Mouse (Mus musculus) ovary, adult 18-20 months (tissue): ENCODE measurements at regions not wholly inside any gene's neighbourhood (a gene's known extent, or its start where the extent isn't known, plus 50 kb on each side); places are given as distances from the start of the nearest gene placed in this dataset.

Source experiments
- DNase-seq: peaks from one replicate; pipeline ENCODE4 v3.0.0; 2022; ENCODE audit warnings: low spot score, mixed read lengths

GRCm38 (mm10) chr8:26443041-26443440, 323.7 kb downstream of the Gm45692 start:
- DNase-seq = peak; percentile 21

GRCm38 (mm10) chr8:26443735-26444134, 324.4 kb downstream of the Gm45692 start:
- peak; percentile 43 for DNase-seq

GRCm38 (mm10) chr8:26445991-26446390, 326.7 kb downstream of the Gm45692 start:
- no peak for DNase-seq

- no peak for DNase-seq
Observed at GRCm38 (mm10) chr8:26447886-26448640, 328.7 kb downstream of the Gm45692 start.

DNA sequence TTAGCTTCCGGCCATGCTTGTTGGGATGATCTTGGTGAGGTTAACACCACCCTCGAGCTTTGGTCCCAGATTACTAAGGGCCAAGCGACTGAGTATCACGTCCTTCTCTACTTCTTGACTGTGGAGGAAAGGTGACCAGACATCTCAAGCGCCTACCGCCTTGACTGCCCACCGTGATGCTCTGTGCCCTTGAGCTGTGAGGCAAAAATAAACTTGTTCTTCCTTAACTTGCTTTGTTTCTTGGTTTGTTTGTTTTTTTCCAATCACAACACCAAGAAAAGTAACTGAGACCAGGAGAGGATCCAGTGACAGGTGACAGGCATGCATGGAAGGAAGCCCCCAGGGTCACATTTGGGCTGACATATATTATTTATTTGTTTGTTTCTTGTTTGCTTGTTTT, 330.0 kb downstream of the Gm45692 start:
- no peak for DNase-seq

GRCm38 (mm10) chr8:26450543-26450942, 331.2 kb downstream of the Gm45692 start:
- DNase-seq = no peak

GRCm38 (mm10) chr8:26452976-26453573, 333.7 kb downstream of the Gm45692 start:
- DNase-seq = no peak

- no peak for DNase-seq
Observed at GRCm38 (mm10) chr8:26465346-26465745, 346.0 kb downstream of the Gm45692 start.

GRCm38 (mm10) chr8:26468441-26468840, 349.1 kb downstream of the Gm45692 start:
- no peak for DNase-seq

GRCm38 (mm10) chr8:26469705-26470104, 350.4 kb downstream of the Gm45692 start:
- no peak for DNase-seq

GRCm38 (mm10) chr8:26471811-26472550, 352.6 kb downstream of the Gm45692 start:
- DNase-seq = no peak

DNA sequence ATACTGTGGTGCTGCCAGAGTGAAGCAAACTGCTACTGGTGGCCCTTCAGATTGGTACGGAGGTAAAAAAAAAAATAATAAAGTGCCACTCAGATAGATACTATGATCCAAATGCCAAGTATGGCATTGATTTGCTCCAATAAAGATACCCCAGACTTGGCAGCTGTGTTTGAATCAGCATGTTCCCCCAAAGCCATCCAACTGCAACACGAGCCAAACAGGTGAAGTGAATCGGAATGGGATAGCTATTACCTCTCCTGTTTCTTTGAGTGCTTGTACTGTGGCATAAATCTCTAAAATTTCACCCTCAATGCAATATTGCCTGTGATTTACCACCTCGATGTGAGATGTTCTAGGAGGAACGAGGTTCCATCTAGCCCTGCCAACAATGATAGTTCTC, 365.4 kb downstream of the Gm45692 start:
- no peak for DNase-seq

- DNase-seq = no peak
Observed at GRCm38 (mm10) chr8:26487866-26488265, 368.5 kb downstream of the Gm45692 start.

- DNase-seq = no peak
Observed at GRCm38 (mm10) chr8:26488590-26488989, 369.3 kb downstream of the Gm45692 start.

DNA sequence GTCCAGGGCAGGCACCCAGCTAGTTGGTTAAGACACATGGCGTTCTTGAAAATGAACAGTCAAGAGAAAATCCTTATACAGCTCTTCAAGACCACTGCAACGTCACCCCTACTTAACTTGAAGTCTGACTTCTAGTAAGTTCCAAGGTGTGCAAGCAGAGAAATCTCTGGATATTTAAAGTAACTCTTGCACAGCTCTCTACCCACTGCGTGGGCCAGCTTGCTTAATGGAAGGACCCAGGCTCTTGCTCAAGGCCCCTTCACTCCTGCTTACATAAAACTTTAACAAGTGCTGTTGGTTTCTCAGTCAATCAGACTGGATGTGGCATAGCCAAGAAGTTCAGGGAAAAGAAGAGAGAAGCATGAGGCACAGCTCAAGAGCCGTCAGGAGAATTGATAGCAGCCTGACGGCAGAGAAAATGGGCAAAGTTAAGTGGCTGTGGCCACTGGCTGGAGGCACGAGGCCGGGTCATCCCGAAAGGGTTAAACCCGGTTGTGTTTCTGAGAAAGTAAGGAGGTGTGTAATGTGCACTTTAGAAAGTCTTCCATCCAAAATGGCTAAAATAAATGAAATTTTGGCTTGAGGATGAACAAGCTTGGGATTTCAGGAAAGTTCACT, 382.0 kb downstream of the Gm45692 start:
- no peak for DNase-seq

- DNase-seq = no peak
Observed at GRCm38 (mm10) chr8:26501814-26502572, 382.7 kb downstream of the Gm45692 start.

GRCm38 (mm10) chr8:26502772-26503171, 383.4 kb downstream of the Gm45692 start:
- DNase-seq = no peak

- no peak for DNase-seq
Observed at GRCm38 (mm10) chr8:26503918-26504317, 384.6 kb downstream of the Gm45692 start.

DNA sequence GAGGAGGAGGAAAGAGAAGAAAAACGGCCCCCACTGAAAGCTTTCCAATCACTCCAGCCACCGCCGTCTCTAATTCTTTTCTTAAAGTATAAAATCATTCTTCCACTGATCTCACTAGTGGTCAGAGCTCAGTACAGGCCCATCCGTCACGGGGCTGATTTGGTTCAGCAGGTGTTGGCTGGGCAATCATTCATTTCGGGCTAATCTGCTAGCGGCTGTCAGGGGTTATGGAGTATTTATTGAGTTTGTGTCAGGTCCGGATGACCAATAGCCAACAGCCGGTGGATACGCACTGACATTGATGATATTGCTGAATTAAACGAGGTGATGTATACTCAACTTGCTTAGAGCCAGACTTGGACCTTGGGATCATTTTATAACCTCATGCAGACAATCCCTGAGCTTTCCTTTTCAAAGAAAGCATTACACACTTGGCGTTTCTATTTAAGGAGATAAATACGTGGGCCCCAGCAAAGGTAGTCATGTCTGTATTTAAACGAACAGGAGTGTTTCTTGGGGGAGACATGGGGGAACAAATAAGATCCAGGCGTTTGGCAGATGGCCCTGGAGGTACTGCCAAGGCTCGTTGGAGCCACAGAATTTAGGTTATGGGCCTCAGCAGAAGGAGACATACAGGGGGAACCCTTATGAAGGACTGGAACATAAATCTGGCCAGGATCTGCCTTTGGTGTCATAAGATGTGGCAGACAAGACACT, 385.1 kb downstream of the Gm45692 start:
- DNase-seq = no peak

DNA sequence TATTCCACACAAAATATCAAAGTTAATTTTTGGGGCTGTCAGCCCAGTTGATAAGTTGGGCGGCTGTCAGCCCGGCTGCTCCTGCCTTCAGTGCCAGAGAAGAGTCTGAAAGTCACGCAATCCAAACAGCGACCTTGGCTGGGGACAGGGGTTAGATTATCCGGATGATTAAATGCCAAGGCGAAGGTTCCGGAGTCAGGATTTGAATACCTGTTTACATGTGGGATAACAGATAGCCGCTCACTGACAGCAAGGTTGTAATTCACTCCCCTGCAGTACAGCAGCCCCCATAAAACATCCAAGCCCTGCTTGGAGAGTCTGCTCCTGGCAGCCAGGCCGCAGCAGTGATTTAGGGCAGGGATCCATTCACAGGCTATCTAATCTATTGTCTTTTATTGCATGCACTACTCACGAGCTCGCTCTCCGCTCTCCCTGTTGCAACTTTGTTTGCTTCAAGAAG, 388.3 kb downstream of the Gm45692 start:
- DNase-seq = no peak

DNA sequence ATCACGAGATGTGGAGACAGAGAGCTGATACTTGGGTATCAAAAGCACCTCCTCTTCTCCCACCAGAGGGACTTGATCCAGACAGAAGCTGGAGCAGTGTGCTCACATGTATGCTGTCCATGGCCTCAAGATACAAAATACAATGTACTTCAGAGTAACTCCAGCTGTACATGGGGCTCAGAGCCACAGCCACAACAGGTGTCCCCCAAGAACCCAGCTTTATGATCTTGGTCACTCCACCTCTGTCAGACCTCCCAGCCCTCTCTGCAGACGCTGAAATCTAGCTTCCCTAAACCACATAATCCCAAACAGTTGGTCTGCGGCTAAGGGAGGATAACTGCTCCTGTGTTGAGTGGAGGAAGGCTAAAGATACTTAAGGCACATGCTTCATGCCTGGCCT, 389.9 kb downstream of the Gm45692 start:
- DNase-seq = no peak
